Mouse (Mus musculus): ENCODE measurements around the gene Rhox3f. TPM values are rescaled to one million over a fixed set of nuclear protein-coding genes. Genes with fewer than 3 reads are reported as not detected.

Gene Rhox3f
- polyA plus RNA-seq (2014; fragmentation: Illumina TruSeq; extraction: RNeasy Lipid Tissue Mini Kit (QIAGEN cat#74804); ENCODE audit: low replicate concordance) = not detected

GRCm38 (mm10) chrX:37580692-37581091, at the start of gene Rhox3f:
TSS of gene Rhox3f (plus strand) at chrX:37580992.

GRCm38 (mm10) chrX:37541719-37542118, 39.1 kb upstream of the Rhox3f start, which contains the start of gene Rhox3e:
TSS of gene Rhox3e (plus strand) at chrX:37542019.

GRCm38 (mm10) chrX:37557112-37557511, 23.7 kb upstream of the Rhox3f start, which contains the start of gene Rhox4e:
TSS of gene Rhox4e (plus strand) at chrX:37557412.

GRCm38 (mm10) chrX:37571105-37571504, 9.7 kb upstream of the Rhox3f start, which contains the start of gene Rhox2f:
TSS of gene Rhox2f (plus strand) at chrX:37571405.

GRCm38 (mm10) chrX:37607604-37608003, 26.8 kb downstream of the Rhox3f start, which contains the start of gene Rhox4f:
TSS of gene Rhox4f (minus strand) at chrX:37607704.

GRCm38 (mm10) chrX:37628512-37628911, 47.7 kb downstream of the Rhox3f start, which contains the start of gene Rhox3g:
TSS of gene Rhox3g (minus strand) at chrX:37628612.

Other genes with a start within 250 kb of the Rhox3f start
- not detected for gene Rhox3a2, start 201.0 kb upstream of the Rhox3f start, polyA plus RNA-seq (2014; fragmentation: Illumina TruSeq; extraction: RNeasy Lipid Tissue Mini Kit (QIAGEN cat#74804); ENCODE audit: low replicate concordance)
- gene Rhox4a2, start 190.1 kb upstream of the Rhox3f start, polyA plus RNA-seq (2014; fragmentation: Illumina TruSeq; extraction: RNeasy Lipid Tissue Mini Kit (QIAGEN cat#74804); ENCODE audit: low replicate concordance) = not detected
- not detected for gene Rhox2b, start 168.9 kb upstream of the Rhox3f start, polyA plus RNA-seq (2014; fragmentation: Illumina TruSeq; extraction: RNeasy Lipid Tissue Mini Kit (QIAGEN cat#74804); ENCODE audit: low replicate concordance)
- not detected for gene Rhox4b, start 148.5 kb upstream of the Rhox3f start, polyA plus RNA-seq (2014; fragmentation: Illumina TruSeq; extraction: RNeasy Lipid Tissue Mini Kit (QIAGEN cat#74804); ENCODE audit: low replicate concordance)
- gene Rhox2c, start 127.3 kb upstream of the Rhox3f start, polyA plus RNA-seq (2014; fragmentation: Illumina TruSeq; extraction: RNeasy Lipid Tissue Mini Kit (QIAGEN cat#74804); ENCODE audit: low replicate concordance) = not detected
- gene Rhox3c, start 122.4 kb upstream of the Rhox3f start, polyA plus RNA-seq (2014; fragmentation: Illumina TruSeq; extraction: RNeasy Lipid Tissue Mini Kit (QIAGEN cat#74804); ENCODE audit: low replicate concordance) = not detected
- gene Rhox4c, start 100.7 kb upstream of the Rhox3f start, polyA plus RNA-seq (2014; fragmentation: Illumina TruSeq; extraction: RNeasy Lipid Tissue Mini Kit (QIAGEN cat#74804); ENCODE audit: low replicate concordance) = not detected
- gene Rhox2d, start 87.6 kb upstream of the Rhox3f start, polyA plus RNA-seq (2014; fragmentation: Illumina TruSeq; extraction: RNeasy Lipid Tissue Mini Kit (QIAGEN cat#74804); ENCODE audit: low replicate concordance) = not detected
- not detected for gene Rhox4d, start 66.6 kb upstream of the Rhox3f start, polyA plus RNA-seq (2014; fragmentation: Illumina TruSeq; extraction: RNeasy Lipid Tissue Mini Kit (QIAGEN cat#74804); ENCODE audit: low replicate concordance)
- gene Rhox2e, start 50.5 kb upstream of the Rhox3f start, polyA plus RNA-seq (2014; fragmentation: Illumina TruSeq; extraction: RNeasy Lipid Tissue Mini Kit (QIAGEN cat#74804); ENCODE audit: low replicate concordance) = not detected
- gene Rhox3e, start 39.0 kb upstream of the Rhox3f start, polyA plus RNA-seq (2014; fragmentation: Illumina TruSeq; extraction: RNeasy Lipid Tissue Mini Kit (QIAGEN cat#74804); ENCODE audit: low replicate concordance) = not detected
- not detected for gene Rhox4e, start 23.6 kb upstream of the Rhox3f start, polyA plus RNA-seq (2014; fragmentation: Illumina TruSeq; extraction: RNeasy Lipid Tissue Mini Kit (QIAGEN cat#74804); ENCODE audit: low replicate concordance)
- gene Rhox2f, start 9.6 kb upstream of the Rhox3f start, polyA plus RNA-seq (2014; fragmentation: Illumina TruSeq; extraction: RNeasy Lipid Tissue Mini Kit (QIAGEN cat#74804); ENCODE audit: low replicate concordance) = not detected
- gene Rhox4f, start 26.7 kb downstream of the Rhox3f start, polyA plus RNA-seq (2014; fragmentation: Illumina TruSeq; extraction: RNeasy Lipid Tissue Mini Kit (QIAGEN cat#74804); ENCODE audit: low replicate concordance) = not detected
- not detected for gene Rhox3g, start 47.6 kb downstream of the Rhox3f start, polyA plus RNA-seq (2014; fragmentation: Illumina TruSeq; extraction: RNeasy Lipid Tissue Mini Kit (QIAGEN cat#74804); ENCODE audit: low replicate concordance)
- not detected for gene Rhox2g, start 62.5 kb downstream of the Rhox3f start, polyA plus RNA-seq (2014; fragmentation: Illumina TruSeq; extraction: RNeasy Lipid Tissue Mini Kit (QIAGEN cat#74804); ENCODE audit: low replicate concordance)
- gene Rhox4g, start 70.3 kb downstream of the Rhox3f start, polyA plus RNA-seq (2014; fragmentation: Illumina TruSeq; extraction: RNeasy Lipid Tissue Mini Kit (QIAGEN cat#74804); ENCODE audit: low replicate concordance) = not detected
- gene Rhox3h, start 87.8 kb downstream of the Rhox3f start, polyA plus RNA-seq (2014; fragmentation: Illumina TruSeq; extraction: RNeasy Lipid Tissue Mini Kit (QIAGEN cat#74804); ENCODE audit: low replicate concordance) = not detected
- not detected for gene Rhox2h, start 92.3 kb downstream of the Rhox3f start, polyA plus RNA-seq (2014; fragmentation: Illumina TruSeq; extraction: RNeasy Lipid Tissue Mini Kit (QIAGEN cat#74804); ENCODE audit: low replicate concordance)
- gene Rhox5, start 223.8 kb downstream of the Rhox3f start, polyA plus RNA-seq (2014; fragmentation: Illumina TruSeq; extraction: RNeasy Lipid Tissue Mini Kit (QIAGEN cat#74804); ENCODE audit: low replicate concordance) = not detected
- not detected for gene Rhox6, start 245.9 kb downstream of the Rhox3f start, polyA plus RNA-seq (2014; fragmentation: Illumina TruSeq; extraction: RNeasy Lipid Tissue Mini Kit (QIAGEN cat#74804); ENCODE audit: low replicate concordance)

Data from small intestine, adult 10 weeks (tissue).